Mouse (Mus musculus): ENCODE data around the gene Nfam1.
A peak's percentile ranks its signal among the peaks of the same experiment; 100 is the strongest.

Nfam1 gene

DNA sequence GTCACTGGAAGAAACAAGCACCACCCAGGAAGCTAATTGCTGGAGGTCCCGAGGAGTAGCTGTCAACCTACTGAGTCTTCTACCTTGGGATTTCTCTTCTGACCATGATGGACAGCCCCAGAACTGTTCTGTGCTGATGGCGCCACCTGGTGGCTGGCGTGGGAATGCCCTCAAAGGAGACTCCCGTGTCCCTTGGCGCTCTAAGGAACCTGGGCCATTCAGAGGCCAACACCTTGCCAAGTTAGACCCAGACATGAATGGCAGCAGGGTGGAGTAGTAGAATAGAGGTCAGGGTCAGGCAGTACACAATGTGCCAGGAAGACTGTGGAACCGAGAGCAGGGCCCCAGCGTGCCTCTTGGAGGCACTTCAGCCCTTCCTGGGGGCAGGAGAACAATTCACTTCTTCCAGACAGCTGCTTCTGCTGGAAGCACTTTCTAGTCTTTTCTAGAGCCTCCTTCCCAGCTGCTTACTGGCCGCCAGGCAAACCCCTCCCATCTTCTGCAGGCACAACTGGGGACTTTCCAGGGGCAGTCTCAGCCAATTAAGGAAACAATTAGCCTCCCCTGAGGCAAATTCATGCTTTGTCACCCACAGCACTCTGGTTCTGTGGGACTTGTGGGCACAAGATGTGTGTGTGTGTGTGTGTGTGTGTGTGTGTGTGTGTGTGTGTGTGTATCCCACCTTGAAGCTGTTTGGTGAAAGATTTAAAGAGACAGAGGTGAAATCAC, 4.8 kb upstream of the Nfam1 start:
- peak; percentile 83 to 89 for DNase-seq (ENCODE audit: low spot score in 2 of 2)

DNA sequence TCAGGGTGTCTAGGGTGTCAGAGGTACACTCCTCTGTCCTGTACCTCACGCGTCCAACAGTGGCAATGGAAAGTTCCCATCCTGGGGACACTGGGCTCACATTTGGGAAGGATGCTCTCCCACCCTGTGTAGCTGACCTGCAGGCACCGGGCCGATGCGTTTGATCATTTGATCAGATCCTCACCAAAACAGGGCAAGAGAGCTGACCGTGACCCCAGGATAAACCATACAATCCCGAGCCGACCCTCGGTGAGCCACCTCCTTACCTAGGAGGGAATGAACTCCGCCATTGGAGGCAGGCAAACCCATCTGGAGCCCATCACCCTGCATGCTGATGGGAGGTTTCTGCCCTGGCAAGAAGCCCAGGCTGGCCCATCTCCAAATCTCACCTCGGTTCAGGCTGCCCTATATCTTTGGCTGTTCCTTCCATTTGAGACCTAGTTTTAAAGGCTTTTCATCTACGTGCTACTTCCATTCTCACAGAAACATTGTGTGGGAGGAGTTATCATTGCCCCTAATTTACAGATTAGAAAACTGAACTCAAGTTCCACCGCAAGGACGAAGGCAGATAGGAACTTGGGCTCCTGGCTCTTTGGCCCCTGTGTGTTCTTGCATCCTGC, 3.9 kb upstream of the Nfam1 start:
- peak in 1 of 2 experiments; percentile 17 for DNase-seq (ENCODE audit: low spot score in 2 of 2)

- DNase-seq (ENCODE audit: low spot score in 2 of 2), result no peak
These were observed 3.0 kb upstream of the Nfam1 start for GRCm38 (mm10) chr15:83036089-83036488.

DNA sequence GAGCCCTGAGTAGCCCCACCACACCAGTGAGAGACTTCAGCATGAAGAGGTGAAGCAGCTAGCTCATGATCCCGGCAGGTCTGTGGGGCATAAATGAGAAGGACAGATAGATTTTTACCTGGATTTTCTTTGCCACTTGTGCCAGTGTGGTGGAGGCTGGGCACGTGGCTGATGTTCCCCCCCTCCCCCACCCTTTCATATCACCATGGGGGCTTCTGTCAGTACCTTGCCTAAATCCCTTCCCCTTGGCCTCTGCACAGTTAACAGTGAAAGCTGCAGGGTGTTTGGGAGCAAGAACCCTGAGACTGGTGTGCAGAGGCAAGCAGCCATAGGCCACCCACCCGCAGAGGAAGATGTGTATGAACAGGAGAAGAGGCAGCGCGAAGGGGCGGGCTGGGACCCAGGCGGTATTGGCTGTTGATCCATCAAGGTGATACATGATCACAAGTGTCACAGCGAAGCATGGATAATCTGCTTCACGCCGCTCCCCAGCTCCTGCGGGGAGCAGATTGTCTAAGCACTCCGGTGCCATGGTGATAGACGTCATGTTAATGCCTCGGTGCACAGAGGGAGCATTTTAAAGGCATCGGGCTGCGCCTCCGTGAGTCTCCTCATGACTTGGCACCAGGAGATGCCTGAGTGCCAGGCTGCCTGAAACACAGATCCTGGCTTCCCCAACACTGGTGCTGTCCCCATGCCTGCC, 1.3 kb upstream of the Nfam1 start:
- DNase-seq (ENCODE audit: low spot score in 2 of 2), result no peak

DNA sequence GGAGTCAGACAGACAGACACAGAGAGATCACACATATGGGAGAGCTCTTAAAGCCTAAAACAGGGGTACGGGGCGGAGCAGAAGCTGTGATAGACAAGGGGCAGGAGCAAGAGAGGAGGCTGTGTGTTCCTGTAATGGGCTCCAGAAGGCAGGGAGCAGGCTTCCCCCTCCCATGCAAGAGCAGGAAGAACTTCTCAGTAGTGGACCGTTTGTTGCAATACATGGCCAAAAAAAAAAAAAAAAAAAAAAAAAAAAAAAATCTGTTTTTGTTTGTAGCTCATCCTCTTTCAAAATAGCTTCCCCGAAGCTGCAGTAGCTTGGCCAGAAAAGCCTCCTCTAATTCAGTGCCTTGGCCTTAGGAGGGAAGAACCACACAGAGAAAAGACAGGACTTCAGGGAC, 2.2 kb downstream of the Nfam1 start:
- no peak for DNase-seq (ENCODE audit: low spot score in 2 of 2)

- DNase-seq (ENCODE audit: low spot score in 2 of 2), result no peak
These were observed 3.1 kb downstream of the Nfam1 start for GRCm38 (mm10) chr15:83029725-83030718.

- no peak for DNase-seq (ENCODE audit: low spot score in 2 of 2)
These were observed 7.0 kb downstream of the Nfam1 start for GRCm38 (mm10) chr15:83026129-83026528.

DNA sequence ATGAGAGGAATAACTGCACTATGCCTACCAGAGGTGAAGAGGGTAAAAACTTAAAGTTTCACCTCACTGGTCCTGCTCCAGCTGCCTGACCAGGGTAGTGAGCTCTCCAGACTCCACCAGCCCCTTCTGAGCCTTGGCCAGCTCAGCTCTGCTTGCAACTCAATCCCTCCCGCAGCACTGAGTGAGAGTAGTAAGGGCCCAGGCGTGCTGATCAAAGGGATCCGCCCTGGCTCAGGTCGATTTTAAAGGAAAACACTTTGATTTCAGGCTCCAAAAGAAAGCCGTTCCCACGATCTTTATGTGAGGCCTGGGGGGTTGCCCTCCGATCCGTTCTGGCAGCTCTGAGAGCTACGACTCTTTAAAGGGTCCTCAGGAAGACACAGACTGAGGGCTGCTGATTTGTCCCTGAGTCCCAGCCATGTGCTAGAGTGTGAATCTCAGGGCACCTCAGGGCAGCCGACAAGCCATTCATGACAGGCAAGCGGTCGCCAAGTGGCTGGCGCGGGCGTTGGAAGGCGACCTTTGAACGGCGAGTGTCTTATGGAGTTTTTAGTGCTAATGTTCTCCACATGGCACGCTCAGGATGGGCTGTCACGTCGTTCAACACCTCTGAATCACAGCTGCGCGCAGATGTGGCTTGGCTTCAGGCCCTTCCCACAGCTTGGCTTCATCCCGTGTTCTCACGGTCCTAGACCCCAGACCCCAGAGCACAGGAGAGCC, 7.9 kb downstream of the Nfam1 start:
- DNase-seq (ENCODE audit: low spot score in 2 of 2), result no peak

GRCm38 (mm10) chr15:83022947-83023346, 10.2 kb downstream of the Nfam1 start:
- DNase-seq (ENCODE audit: low spot score in 2 of 2), result no peak

- no peak for DNase-seq (ENCODE audit: low spot score in 2 of 2)
These were observed 22.0 kb downstream of the Nfam1 start for GRCm38 (mm10) chr15:83010990-83011664.

GRCm38 (mm10) chr15:83010423-83010822, 22.7 kb downstream of the Nfam1 start:
- no peak for DNase-seq (ENCODE audit: low spot score in 2 of 2)

- DNase-seq (ENCODE audit: low spot score in 2 of 2), result no peak
These were observed 23.6 kb downstream of the Nfam1 start for GRCm38 (mm10) chr15:83009532-83009931.

DNA sequence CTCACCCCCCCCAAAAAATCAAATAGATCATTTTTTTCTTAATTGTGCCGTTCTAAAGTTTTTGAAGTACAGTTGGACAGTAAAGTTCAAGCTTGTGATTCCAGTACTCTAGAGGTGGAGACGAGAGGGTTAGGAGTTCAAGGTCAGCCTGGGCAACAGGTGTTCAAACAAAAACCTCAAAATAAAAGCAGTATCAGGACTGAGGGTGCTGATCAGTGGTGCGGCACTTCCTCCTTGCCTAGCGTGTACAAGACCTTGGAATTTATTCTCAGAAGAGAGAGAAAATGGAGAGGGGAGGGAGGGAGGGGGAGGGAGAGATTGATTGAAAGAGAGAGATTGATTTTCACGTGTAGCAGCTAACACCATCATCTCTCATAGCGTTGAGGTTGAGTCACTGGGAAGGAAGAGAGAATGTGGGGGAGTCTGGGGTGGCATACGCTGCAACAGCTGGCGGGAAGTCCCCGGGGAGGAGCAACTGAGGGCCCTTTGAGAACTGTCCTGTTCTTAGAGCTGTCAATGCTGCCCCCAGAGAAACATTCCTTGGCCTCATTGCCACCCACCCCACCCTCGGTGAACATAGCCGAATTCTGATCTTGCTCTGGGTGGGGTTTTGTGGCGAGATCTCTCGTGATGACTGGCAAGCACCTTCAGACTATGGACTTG, 24.2 kb downstream of the Nfam1 start:
- no peak for DNase-seq (ENCODE audit: low spot score in 2 of 2)

DNA sequence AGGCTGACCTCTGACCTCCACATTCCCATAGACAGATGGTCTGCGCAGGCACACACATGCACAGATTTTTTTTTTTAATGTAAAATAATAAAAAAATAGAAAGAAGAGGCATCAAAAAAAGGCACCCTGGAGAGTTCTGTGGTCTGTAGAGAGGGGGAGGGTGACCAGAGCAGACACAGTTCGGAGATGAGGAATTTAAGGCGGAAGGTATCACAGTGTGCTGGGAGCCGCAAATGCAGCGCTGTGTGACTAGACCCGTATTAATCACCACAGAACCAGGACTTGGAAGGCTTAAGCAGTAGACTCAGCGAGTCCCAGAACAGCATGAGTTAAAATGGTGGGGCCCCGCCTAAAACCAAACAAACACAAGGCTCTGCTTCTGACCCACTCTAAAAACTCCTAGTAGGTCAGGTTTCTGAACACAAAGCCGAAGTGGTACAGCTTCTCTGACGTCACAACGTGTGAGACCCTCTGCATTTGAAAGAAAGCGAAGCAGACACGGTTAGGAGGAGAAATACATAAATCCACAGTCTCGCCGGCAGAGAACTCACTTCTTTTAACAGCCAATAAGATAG, 25.7 kb downstream of the Nfam1 start:
- DNase-seq (ENCODE audit: low spot score in 2 of 2), result no peak

GRCm38 (mm10) chr15:83002665-83003548, 30.2 kb downstream of the Nfam1 start:
- no peak for DNase-seq (ENCODE audit: low spot score in 2 of 2)

DNA sequence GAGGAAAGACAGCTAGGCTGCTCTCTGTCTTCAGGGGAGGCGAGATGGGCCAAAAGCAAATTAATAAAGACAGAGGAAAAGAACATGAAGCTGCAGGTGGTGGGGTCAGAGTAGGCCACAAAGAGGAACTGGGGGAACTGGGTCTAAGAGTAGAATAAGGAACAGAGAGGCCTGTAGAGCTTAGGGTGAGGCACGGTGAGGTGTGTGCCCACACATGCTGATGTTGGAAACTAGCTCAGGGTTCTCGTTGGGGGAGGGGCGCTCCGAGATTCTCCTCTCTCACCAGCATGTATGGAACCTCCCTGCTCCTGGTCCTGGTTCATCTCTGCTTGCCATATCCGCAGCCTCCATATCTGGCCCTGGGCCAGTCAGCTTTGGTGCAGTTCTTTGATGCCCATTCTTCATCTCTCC, 34.3 kb downstream of the Nfam1 start:
- no peak for DNase-seq (ENCODE audit: low spot score in 2 of 2)

DNA sequence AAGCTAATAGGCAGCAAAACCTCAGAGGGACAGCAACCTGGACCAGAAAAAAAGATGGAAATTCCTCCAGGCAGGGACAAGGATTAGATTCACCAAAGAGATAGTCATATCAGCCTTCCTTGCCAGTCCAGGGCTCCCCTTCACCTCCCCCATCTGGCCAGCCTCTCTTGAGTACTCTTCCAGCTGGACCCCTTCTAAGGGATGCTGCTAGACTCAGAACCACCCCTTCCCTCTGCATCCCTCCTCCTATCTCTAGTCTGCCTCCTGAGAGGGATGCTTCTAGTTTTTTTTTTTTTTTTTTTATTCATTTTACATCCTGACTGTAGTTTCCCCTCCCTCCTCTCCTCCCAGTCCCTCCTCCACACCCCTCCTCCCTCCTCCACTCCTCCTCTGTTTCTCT, 36.7 kb downstream of the Nfam1 start:
- DNase-seq (ENCODE audit: low spot score in 2 of 2), result no peak

GRCm38 (mm10) chr15:82995239-82995638, 37.9 kb downstream of the Nfam1 start:
- DNase-seq (ENCODE audit: low spot score in 2 of 2), result no peak

DNA sequence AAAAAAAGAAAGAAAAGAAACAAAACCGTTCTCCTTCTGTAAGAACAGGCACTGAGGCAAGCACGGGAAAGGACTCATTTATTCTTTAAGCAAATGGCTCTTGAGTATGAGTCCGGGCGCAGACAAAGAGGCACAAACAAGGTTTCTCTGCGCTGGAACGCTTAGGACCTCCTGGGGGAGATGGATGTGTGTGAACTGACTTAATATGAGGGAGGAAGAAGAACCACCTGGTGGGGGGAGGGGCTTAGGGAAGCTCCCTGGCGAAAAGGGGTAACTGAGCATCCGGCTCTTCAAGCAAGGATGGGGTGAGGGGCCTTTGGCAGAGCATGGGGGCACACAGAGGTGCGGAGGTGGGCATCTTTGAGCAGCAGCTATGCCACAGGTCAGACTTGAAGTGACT, 40.2 kb downstream of the Nfam1 start:
- no peak for DNase-seq (ENCODE audit: low spot score in 2 of 2)
